Mouse (Mus musculus) B cell, adult 2 months (primary cell): ENCODE data around the gene Szt2.

Experiments
- DNase-seq, 2 experiments: peaks; one replicate each; pipeline ENCODE4 v3.0.0; 2022

The Szt2 gene

GRCm38 (mm10) chr4:118409142-118409900 lies at the start of gene Szt2, which contains the start of gene Med8:
TSS of gene Szt2 (minus strand) at chr4:118409273.
TSS of gene Med8 (plus strand) at chr4:118409337.
- DNase-seq: peak; percentile 92 to 94

DNA sequence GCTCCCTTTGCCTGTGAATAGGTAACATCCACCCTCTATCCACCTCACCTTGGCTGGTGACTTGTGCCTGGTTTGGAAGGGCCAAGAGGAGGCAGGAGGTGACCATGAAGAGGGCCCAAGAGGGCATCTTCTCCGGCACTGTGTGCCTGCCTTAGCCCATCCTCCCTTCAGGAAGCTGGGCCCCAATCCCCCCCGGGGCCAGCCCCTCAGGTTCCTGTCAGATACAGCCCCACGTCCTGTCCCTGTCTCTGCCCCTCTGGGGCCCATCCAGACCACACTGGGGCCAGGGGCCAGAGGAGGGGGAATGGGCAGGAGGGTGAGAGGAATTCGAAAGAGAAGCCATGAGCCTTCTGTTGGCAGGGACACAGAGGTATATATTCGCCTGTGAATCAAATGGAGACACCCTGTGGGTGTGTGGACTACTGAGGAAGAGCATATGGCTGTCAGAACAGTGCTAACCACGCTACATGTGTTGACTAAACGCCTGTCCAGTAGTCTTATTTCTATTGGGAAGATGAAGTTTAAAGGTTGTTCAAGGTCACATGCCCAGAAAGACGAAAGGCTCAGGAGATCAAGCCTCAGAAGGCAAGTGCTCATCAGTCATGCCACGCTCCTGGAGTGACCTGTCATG lies 48.4 kb upstream of the Szt2 start, which contains the start of gene Mpl:
Gene Mpl, minus strand, starts transcription at position 169 of the 631 bp plus-strand sequence.
- DNase-seq: no peak

GRCm38 (mm10) chr4:118446415-118447153 lies 37.5 kb upstream of the Szt2 start:
- no peak for DNase-seq

- no peak for DNase-seq
These were observed 36.8 kb upstream of the Szt2 start for GRCm38 (mm10) chr4:118445781-118446414.

- no peak for DNase-seq
These were observed 36.0 kb upstream of the Szt2 start for GRCm38 (mm10) chr4:118445088-118445487.

- peak; percentile 27 to 33 for DNase-seq
These were observed 28.8 kb upstream of the Szt2 start for GRCm38 (mm10) chr4:118437829-118438253.

GRCm38 (mm10) chr4:118436820-118437603 lies 27.9 kb upstream of the Szt2 start, which contains the start of gene Cdc20:
TSS of gene Cdc20 (minus strand) at chr4:118437352.
- DNase-seq: peak; percentile 82

DNA sequence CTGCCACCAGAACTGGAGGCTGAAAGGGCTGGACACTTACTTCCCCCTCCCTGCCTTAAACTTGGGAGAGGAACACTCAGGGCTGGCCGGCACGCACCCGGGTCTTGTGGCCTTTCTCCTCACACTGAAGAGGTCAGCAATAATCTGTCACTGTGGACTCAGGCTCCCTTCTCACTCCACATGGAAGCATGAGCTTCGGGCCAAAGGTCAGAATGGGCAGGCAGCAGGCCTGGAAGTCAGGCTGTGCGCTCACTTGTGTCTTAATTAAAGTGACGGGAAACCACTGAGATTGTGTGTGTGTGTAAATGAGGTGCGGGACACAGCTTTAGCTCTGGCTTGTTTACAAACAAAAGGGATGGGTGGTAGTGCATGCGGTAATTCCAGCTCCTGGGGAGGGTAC lies 23.3 kb upstream of the Szt2 start:
- DNase-seq: no peak

DNA sequence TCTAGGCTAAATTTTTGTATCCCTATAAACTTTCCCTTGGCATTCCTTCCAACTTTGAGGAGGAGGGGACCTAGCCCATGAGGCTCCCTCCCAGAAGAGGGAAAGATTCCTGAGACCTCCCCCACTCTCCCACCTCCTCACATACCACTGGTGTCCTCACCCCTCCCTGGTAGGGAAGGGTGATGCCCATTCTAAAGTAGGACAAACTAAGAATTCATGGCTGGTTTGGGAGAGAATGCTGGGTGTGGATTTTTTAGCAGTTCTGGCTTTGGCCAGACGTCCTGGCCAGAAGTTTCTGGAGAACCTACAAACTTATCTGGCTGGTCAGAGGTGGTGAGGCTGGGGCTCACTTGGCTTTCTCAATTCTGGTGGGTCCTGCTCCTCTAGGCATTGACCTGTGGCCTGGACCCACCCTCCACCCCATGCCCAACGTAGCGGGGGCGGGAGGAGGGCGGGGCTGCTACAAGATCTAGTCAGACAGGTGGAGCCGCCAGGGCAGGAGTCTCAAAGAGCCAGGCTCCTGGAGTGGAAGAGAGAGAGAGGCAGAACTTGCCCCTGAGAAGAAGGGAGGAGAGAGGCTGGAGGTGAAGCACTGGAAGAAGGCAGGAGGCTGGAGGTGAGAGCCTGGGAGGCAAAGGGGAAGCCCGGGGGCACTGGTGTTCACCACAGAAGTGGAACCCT lies 20.3 kb upstream of the Szt2 start:
- DNase-seq: no peak

DNA sequence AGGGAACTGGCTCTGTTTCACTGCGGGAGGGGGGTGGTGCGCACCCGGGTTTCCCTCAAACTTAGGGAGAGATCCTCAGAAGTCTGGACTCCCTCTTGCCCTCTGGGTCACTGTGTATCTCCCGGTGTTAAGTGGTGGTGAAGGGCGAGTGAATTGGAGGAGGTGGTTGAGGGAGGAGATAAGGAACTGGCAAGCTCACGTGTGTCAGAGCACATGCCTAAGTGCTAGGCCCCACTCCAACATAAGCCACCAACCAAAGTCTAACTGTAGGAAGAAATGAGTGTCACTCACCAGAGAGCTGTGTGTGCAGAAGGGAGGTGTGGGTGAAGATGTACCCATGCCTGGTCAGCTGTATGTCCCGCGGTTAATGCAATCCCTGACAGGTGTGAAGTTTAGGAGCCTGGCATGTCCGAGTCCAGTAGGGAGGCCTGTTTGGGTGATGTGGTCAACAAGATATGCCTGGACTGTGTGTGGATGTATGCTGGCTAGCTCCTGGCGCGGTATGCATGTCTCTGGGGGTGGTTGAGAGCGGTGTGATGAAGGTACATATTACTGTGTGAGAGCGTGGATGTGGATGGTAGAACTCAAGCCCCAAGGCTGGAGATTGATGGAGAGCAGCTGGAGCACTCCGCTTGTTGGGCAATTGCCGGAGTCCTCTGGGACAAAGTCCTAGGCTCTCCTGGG lies 19.6 kb upstream of the Szt2 start:
- peak; percentile 10 to 14 for DNase-seq

GRCm38 (mm10) chr4:118427768-118428451 lies 18.8 kb upstream of the Szt2 start, which contains the start of gene Elovl1:
TSS of gene Elovl1 (plus strand) at chr4:118428093.
- peak; percentile 64 for DNase-seq

GRCm38 (mm10) chr4:118427415-118427767 lies 18.3 kb upstream of the Szt2 start:
- DNase-seq: no peak

- DNase-seq: no peak
These were observed 16.3 kb upstream of the Szt2 start for GRCm38 (mm10) chr4:118425374-118425773.

DNA sequence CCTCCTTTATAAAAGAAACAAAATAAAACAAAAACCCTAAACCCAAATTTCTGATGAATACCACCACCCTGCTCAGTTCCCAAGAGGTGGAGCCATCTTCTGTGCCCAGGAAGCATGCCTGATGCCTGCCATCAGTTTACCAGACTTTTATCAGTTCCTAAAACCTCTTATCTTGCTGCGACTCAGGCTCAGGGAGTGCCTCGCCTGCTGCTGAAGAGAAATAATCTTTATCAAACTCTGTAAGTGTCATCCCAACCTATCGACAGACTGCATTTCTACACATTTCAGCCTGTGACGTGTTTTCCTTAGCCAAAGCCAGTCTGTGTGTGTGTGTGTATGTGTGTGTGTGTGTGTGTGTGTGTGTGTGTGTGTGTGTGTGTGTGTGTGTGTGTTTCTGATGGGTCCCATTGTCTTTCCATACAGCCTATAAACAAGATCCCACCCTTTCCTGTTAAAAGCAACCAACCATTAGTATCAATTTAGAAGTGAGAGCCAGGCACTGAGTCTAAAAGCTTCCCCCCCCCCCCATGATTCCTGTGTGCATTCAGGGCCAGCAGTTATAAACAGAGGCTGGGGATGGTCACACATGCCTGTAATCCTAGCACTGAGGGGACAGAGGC lies 15.6 kb upstream of the Szt2 start:
- no peak for DNase-seq

- no peak for DNase-seq
These were observed 12.3 kb upstream of the Szt2 start for GRCm38 (mm10) chr4:118421384-118421783.

GRCm38 (mm10) chr4:118417112-118417797 lies 8.2 kb upstream of the Szt2 start:
- DNase-seq: no peak

- no peak for DNase-seq
These were observed 7.3 kb upstream of the Szt2 start for GRCm38 (mm10) chr4:118416329-118416728.

DNA sequence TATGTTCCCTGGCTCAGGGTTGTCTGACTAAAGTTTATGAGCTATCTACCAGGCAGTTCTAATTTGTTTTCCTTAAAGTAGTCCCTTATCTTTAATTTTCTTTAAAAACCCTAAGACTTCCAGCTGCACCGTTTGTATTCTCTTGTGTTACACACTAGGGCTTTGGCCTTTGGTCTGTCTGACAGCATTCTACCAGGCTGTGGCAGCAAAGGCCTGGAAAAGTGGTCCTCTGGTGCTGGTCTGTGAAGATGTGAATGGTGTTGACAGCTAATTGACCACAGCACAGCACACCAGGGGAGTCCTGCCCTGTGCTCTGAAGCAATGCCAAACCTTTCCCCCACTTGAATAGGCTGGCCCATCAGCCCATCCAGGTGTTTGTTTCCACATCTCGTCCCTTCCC lies 6.7 kb upstream of the Szt2 start:
- DNase-seq: no peak

- no peak for DNase-seq
These were observed 4.5 kb upstream of the Szt2 start for GRCm38 (mm10) chr4:118413553-118413952.
